Mouse (Mus musculus) thymus, adult 2 months (tissue): ENCODE measurements around the gene Wdr18.

Source experiments
- CTCF ChIP-seq: fragments of 200-500 bp; IDR thresholded peaks from 2 replicates; pipeline ENCODE4 v1.5.1; 2012; ENCODE audit warnings: mild to moderate bottlenecking, control low read depth, low read length, moderate library complexity, borderline replicate concordance; ENCODE audit not compliant: control insufficient read depth, poor library complexity, insufficient read depth; ENCODE audit errors: extremely low read depth
- POLR2A ChIP-seq: fragments of 200-500 bp; IDR thresholded peaks from 2 replicates; pipeline ENCODE4 v1.6.1; 2012; ENCODE audit warnings: mild to moderate bottlenecking, low read length, control low read depth, moderate library complexity; ENCODE audit not compliant: control insufficient read depth, poor library complexity, insufficient read depth; ENCODE audit errors: extremely low read depth

- TF ChIP-seq CTCF (no peak), POLR2A (no peak)
Measured at GRCm38 (mm10) chr10:79983670-79984069, 23.7 kb downstream of the Wdr18 start.
